Mouse (Mus musculus) retina, embryonic 14.5 days (tissue): ENCODE measurements around the gene Rbms3.

Experiments
- DNase-seq: peaks from one replicate; pipeline ENCODE4 v3.0.0-alpha.2; 2015; ENCODE audit warnings: low spot score

The Rbms3 gene

DNA sequence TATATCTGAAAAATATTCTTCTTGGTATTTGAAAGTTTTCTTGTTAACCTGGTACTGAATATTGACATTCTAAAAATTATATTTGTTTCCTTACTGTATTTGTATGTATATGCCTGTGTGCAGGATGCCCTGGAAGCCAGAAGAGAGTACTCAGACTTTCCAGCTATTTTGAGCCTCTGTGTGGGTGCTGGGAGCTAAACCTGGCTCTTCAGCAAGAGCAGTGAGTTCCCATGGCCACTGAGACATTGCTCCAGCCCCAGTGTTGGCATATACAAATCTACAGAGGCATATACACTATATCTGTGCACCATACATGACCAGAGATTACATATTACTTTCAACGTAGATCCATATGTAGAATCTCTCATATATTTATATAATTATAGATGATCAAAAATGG lies 581.1 kb downstream of the Rbms3 start:
- DNase-seq, result no peak

DNA sequence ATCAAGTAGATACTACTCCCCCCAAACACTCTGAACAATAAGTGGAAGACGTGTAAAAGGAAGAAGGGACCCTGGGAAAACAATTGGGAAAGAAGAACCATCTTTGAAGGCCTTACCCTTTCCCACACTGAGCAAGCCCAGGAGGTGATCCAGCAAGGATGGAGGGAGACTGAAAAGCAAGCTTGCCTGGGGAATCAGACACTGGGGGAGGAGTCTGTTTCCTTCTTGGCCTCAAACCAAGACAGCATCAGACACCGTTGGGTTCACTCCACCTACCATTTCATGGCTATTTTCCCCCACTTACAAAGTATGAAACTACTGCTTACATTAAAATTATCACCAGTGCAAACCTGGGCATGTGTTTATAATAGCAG lies 587.7 kb downstream of the Rbms3 start:
- DNase-seq, result no peak

DNA sequence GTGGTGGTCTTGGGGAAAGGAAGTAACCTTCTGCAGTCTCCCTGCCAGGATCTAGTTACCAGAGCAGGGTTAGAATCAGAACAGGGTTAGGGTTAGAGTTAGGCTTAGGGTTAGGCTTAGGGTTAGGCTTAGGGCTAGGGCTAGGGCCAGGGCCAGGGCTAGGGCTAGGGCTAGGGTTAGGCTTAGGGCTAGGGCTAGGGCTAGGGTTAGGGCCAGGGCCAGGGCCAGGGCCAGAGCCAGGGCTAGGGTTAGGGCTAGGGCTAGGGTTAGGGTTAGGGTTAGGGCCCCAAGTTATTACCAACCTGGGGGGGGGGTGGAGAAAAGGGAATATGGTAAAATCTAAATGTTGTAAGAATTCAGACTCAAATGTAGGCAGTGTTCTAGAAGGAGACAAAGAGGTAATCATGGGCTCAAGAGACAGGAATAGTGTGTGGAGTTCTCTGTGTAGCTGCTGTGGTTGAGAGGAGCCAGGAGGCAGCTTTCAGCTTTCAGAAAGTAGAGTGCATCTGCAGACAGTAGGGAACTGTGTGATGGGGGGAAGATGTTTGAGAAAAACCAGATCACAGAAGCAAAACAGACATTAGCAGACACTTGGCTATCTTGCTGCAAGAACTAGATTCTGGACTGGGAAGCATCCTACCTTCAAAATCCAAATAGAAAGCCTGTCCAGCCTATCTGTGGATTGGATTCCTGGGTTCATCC lies 588.3 kb downstream of the Rbms3 start:
- no peak for DNase-seq

DNA sequence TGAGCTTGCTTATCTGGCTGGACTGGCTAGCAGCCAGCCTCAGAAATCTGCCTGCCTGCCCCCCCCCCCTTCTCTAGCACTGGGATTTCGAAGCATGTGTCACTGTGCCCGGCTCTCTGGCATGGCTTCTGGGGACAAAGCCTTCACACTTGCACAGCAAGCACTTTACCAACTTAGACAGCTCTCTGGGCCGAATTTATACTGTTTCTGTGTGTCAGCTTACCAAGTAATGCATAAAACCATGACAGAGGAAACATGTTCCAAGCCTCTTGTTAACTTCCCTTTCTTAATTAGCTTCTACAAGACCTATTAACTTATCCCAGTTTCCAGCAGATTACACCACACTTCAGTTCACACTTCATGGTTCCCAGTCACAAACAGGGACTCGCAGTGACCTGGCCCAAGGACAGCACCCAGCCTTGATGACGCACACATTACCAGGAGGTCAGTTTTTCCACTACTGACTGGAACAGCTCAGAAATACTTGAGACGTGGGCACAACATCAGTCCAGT lies 589.7 kb downstream of the Rbms3 start:
- no peak for DNase-seq

DNA sequence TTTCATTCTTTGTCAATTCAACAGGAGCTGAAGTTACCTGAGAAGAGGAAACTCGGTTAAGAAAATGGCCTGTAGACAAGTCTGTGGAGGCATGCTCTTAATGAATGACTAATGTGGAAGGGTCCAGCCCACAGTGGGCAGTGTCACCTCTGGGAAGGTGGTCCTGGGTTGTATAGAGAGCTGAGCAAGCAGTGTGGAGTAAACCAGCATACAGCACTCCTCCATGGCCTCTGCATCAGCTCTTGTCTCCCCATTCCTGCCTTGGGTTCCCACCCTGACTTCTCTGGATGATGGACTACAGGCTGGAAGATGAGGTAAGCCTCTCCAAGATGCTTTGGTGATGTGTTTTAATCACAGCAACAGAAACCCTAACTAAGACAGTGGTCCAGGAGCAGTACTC lies 597.0 kb downstream of the Rbms3 start:
- DNase-seq, result no peak

DNA sequence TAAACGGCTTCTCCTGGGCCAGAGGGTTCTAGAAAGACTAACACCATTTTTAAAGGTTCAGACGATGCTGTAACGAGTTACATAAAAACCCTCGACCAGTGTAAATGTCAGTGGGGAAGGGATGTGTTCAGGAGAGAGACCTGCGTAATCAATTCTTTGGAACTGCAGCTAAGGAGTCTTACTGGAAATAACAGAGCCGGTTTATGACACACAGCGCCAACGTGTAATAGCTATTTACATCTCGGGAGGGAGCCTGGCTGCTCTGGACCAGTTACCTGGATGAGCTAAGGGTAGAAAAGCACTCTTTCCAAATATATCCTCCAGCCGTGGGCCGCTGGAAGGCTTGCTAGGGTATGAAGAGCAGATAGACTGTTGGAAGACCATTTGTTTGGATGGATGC lies 598.5 kb downstream of the Rbms3 start:
- no peak for DNase-seq

DNA sequence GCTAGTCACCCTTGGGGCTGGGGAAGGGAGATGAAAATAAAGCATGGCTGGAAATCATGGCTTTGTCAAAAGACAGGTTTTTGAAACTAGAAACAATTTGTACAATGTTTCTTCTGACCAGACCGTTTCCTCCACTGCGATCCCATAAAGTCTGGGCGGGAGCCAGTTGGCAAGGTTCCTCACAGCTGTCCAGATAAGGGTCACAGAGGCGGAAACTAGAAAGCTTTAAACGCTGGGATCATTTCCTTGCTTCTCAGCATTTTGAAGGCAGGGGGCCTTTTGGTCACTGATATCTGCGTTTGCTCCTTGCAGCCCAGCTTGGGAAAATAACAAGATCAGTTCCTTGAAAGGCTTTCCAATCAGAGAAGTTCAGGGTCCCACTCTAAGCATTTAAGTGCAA lies 598.9 kb downstream of the Rbms3 start:
- DNase-seq, result no peak

DNA sequence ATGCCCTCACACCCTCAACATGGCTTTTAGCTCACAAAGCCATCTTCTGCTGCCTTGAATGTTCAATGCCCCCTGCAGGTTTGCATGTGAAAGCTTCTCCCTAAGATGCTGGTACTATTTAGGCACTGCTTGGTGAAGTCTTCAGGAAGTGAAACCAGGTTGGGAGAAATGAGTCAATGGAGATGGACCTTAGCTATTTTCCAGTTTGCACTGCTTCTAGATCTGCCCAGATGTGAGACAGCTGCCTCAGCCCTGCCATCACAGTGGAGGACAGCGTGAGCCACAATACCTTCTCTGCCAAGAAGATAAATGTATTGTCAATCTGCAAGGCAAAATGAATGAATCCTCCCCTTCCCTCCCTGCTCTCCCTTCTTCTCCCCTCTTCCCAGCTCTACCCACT lies 599.8 kb downstream of the Rbms3 start:
- no peak for DNase-seq

DNA sequence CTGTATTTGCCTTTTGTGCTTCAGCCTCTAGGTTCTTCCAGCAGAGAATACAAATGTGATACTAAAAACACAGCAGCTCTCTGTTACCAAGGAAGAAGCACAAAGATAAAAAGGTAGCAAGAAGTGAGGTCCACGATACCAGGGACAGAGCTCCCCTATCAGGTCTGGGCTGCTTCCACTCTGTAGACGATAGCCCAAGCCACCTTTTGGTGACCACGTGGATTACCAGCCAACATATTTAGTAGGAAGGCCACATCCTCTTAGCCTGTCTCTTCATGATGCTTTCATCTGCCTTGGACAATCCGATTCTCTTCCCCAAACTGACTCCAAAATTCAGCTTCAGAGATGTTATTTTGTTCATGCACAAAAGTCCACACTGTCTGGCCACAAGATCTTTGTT lies 601.1 kb downstream of the Rbms3 start:
- DNase-seq, result no peak

DNA sequence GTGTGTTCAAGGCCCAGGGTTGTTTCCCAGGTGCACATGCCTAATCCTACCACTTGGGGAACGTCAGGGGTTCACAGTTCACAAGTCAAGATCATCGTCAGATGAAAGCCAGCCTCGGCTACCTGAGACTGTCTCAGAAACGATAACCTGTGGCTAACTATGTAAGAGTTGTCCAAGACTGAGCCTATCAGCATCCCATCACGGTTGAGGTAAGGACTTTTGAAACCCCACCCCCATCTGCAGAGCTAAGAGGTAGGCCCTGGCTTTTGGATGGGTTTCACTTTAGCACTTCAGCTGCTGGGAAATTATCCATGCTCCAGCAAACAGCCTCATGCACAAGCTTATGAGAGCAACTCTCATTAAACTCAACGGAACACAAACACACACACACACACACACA lies 607.6 kb downstream of the Rbms3 start:
- no peak for DNase-seq

DNA sequence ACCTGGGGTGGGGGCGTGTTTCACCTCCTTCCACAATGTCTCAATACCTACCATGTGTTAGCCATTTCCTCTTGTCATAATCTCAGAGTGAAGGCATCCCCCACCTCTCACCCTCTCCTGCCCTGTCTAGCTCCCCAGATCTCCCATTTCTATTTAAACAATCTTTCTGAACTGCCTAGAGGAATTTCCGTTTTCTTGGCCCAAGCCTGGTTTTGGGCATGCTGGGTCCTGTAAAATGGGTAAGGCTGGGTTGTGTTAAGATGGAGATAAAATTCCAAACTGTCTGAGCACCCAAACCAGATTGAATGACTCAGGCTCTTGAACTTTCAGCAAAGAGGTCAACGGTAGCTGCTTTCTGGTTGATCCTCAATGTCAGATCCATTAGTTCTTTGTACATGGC lies 608.2 kb downstream of the Rbms3 start:
- DNase-seq, result no peak

DNA sequence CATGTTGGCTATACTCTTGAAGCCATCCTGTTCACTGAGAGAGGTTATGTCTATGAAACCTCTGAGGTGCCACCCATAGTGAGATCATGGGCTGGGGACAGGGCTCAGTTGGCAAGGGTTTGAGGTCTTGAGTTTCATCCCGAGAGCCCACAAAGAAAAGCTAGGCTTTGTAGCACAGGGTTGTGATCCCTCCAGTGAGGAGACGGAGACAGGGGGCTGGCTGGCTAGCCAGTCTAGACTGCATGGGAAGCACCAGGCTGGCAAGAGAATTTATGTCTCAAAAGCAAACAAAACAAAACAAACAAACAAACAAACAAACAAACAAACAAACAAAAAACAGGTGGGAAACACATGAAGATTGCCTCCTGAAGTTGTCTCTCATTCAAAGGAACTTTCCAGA lies 609.5 kb downstream of the Rbms3 start:
- DNase-seq, result no peak

DNA sequence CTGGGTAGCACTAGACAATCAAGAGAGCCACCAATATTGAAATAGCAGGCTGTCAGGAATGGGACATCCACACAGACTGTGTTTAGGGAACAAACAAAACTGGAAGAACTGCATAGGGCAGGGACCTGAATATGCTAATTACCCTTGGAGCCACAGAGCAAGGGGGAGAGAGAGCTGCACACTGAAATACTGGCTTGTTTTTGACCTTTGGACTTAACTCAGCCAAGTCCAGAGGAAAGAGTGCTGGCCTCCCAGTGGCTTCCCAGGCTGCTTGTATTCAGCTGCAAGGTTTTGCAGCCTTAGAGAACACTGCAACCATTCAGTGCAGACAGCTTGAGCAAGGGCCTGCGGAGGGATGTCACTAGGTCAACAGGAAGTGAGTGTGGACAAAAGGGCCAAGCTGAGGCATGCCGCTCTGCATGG lies 611.0 kb downstream of the Rbms3 start:
- no peak for DNase-seq

DNA sequence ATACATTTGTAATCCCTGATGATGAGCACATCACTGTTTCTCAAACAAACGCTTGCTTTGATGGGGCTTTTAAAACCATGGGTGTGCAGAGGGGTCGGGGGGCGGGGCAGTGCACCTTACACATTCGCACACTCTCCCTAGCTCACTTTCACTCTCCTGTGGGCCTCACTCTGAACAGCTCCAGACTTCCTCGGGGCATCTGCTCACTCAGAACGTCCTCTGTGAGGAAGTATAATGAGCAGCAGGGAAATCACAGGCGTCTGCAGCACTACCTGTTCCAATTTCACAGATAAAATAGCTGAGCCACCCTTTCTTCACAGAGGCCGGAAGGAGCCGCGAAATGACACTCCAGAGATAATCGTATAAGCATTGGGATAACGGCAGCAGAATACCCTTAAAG lies 611.4 kb downstream of the Rbms3 start:
- DNase-seq, result no peak

DNA sequence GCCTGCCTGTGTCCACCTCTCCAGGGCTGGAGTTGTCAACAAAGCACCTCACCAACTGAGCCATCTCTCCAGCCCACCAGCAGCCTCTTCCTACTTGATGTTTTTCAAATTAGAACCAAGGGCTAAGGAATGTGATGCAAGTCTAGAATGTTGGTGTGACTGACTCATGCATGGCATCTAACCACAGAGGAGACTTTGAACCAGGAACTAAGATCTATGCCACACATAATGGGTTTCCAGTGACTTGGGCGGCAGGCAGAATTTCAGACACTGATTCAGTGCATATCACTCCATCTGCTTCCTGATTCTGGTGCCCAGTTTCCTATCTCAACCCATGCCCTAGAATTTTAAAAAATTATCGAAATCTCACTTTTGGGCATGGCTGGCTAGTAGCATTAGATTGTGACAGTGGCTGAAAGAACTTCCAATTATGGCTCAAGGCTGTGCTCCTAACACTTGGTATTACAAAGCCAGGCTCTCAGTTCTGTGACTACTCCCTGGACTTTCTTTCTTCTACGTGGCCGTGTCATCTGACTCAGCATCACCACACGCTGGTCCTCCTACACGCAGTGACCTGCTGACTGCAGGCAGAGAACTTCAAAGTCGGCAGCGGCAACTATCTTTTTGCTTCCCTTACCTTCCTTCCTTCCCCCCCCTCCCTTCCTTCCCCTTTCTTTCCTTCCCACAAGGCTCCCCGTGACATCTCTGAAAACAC lies 613.0 kb downstream of the Rbms3 start:
- no peak for DNase-seq

DNA sequence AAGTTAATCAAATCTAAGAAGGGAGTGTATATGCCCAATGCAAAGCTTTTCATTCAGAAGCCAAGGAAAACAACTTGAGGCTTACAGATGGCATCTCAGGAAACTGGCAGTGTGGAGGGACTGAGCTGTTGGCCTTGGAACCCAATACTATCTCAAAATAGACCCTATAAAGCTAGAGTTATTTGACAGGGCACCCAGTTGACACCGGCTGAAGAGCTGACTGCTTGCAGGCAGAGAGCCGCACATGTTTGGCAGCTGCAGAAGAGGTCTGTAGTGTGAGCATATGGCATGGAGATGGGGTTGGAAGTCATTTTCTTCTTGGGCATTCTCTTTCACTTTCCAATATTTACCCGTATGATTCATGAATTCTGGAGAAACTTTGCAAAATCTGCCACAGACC lies 616.3 kb downstream of the Rbms3 start:
- DNase-seq, result no peak

DNA sequence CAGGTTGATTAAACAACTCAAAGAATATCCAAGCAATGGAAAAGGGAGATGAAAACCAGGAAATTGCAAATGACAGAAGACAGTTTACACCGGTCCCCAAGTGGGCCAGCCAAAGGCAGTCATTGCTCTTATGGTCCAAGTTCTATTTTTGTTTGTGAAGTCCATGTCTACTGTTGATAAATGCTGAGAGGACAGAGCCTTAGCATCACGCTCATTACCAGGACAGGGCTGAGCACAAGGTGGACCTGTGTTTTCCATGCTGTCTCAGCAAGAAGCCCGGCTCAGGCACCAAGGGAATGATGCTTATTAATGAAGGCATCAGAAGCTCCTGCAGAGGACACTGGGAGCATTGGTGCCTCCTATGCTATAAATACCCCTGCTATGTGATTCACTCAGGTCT lies 618.9 kb downstream of the Rbms3 start:
- DNase-seq, result no peak

DNA sequence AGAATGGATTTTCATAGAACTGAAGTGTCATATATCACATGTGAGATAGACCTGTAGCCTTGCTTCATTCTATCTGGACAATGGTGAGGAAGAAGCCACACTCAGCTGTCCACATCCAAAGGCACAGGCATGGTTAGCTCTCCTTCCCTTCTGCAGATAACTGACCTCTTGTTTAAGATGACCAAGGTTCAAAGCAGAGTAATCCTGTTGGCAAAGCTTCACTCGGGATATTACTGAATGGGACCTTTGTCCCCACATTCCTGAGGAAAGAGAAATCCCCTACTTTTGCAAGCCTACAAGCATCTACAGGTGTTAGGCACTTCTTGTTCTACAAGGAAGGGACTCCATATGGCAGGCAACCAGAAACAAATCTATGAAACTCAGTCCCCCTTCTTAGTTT lies 621.5 kb downstream of the Rbms3 start:
- no peak for DNase-seq

DNA sequence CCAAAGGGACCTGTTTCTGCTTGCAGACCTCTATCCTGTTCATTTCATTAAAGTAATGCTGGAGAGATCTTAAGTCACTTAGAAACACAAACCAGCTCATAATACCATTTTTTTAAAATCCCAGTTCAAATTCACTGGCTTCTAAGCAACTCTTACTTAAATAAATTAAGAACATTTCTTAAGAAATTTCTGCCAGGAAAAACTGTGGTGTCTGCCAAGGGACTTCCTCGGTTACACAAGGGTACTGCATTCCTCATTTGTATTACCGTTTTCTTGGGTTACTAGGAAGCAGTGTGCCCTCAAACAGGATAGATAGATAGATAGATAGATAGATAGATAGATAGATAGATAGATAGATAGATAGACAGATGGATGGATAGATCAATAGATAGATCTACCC lies 627.6 kb downstream of the Rbms3 start:
- no peak for DNase-seq

DNA sequence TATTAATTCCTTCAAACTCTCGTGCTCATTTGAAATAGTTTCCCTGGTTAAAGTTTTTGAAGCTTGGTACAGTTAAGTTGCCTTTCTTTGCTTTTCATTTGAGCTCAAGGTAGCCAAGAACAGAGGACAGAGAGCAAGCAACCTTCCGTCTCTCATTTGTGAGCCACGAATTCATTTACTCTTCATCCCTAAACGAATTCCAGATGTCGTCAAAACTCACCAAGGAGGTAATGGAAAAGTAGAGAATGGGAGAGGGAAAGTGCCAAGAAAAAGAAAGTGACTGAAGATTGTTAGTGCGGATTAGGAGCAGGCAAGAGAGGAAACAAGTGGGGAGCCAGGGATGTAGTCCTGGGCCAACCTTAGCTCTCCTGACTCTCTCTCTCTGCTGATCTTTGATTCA lies 630.5 kb downstream of the Rbms3 start:
- DNase-seq, result no peak

DNA sequence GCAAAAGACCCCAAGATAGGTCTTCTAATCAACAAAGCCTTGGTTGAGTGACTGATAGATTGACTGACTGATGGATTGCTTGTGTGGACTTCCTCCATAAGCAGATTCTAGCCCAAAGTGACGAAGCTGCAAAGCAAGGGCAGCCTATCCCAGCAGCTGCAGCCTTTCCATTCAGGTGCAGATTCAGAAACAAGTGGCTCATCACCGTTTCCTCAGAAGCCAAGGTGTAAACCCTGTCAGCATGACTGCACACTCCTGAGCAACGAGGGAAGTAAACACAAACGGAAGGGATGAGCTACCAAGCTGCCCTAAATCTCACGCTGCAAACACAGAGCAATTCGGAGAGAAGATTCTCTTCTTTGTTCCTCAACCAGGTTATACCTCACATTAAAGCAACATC lies 639.4 kb downstream of the Rbms3 start:
- DNase-seq, result no peak

DNA sequence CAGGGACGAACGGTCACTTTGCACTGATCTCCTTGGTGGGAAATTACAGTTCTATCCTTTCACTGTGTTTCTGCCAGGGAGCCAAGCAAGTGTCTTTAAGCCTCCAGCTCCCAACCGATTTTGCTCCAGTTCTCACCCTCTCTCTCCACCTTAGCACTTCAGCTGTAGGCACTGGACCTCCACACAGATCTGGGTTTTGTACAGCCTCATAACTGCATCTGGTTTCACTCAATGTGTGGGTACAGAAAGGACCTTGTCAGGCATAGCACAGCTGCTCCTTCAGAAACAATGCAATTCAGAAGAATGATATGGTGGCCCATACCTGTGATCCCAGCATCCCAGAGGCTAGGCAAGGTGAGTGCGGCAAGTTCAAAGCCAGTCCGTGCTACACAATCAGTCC lies 648.9 kb downstream of the Rbms3 start:
- no peak for DNase-seq

DNA sequence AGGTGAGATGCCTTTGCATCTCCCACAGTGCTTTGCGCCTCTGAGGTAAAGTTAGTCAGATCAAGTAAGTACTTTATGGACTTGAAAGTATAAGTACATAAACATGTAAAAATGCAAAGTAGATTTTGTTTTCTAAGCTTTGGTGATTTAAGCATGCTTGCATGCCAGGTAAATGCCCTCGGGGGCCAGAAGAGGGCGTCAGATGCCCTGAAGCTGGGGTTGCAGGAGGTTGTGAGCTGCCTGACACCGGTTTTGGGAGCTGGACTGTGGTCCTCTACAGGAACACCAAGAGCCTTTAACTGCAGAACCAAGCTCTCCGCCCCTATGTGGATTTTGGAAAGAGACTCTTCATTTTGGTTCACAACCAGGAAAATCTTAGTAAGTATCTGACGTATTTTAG lies 652.3 kb downstream of the Rbms3 start:
- DNase-seq, result no peak
